Mouse (Mus musculus) CD4-positive, CD25-positive, alpha-beta regulatory T cell, adult 9 weeks (primary cell): Measurements from ENCODE around the gene Rtp2. TPM values are rescaled to one million over a fixed set of nuclear protein-coding genes. Genes with fewer than 3 reads are reported as not detected.

Experiments used
- polyA plus RNA-seq: library from polyadenylated mRNA; unstranded; fragments of 100-300 nt; shearing (Covaris generic); gene quantifications from one replicate; pipeline ENCODE4 v1.2.1, GENCODE M21; 2017

Rtp2 gene
- not detected for polyA plus RNA-seq

GRCm38 (mm10) chr16:23932294-23932693 is at the start of gene Rtp2:
TSS of gene Rtp2 (minus strand) at chr16:23932394.

GRCm38 (mm10) chr16:23890636-23891035 is 41.6 kb downstream of the Rtp2 start, which contains the start of gene Sst:
TSS of gene Sst (minus strand) at chr16:23890958.

Other genes with a start within 250 kb of the Rtp2 start
- gene Sst, start 41.4 kb downstream of the Rtp2 start, polyA plus RNA-seq = not detected
- not detected for gene Gm37419, start 56.1 kb upstream of the Rtp2 start, polyA plus RNA-seq
- 25.7 TPM for gene Bcl6, start 56.5 kb upstream of the Rtp2 start, polyA plus RNA-seq